Mouse (Mus musculus) MEL (cell line): ENCODE measurements at regions not wholly inside any gene's neighbourhood (a gene's known extent, or its start where the extent isn't known, plus 50 kb on each side); places are given as distances from the start of the nearest gene placed in this dataset.

Experiments
- BHLHE40 ChIP-seq: IDR thresholded peaks from 2 replicates; pipeline ENCODE4 v1.6.1; 2012; ENCODE audit warnings: low read depth, mild to moderate bottlenecking, inconsistent platforms, low read length, improper control_type of control experiment, borderline replicate concordance
- JUND ChIP-seq: IDR thresholded peaks from 2 replicates; pipeline ENCODE4 v1.6.1; 2011; ENCODE audit warnings: low read depth, mild to moderate bottlenecking, improper control_type of control experiment, low read length
- MAFK ChIP-seq: IDR thresholded peaks from 2 replicates; pipeline ENCODE4 v1.6.1; 2011; ENCODE audit warnings: low read depth, mild to moderate bottlenecking, low read length, improper control_type of control experiment, borderline replicate concordance
- MYC ChIP-seq: IDR thresholded peaks from 2 replicates; pipeline ENCODE4 v1.6.1; 2011; ENCODE audit warnings: low read depth, mild to moderate bottlenecking, low read length, improper control_type of control experiment, moderate library complexity
- NELFE ChIP-seq: IDR thresholded peaks from 2 replicates; pipeline ENCODE4 v1.6.1; 2011; ENCODE audit warnings: low read depth, low read length, improper control_type of control experiment
- POLR2A ChIP-seq, 2 experiments: IDR thresholded peaks; 2 replicates each; pipeline ENCODE4 v1.6.1; 2011 to 2012; ENCODE audit warnings: low read length in 2 of 2, mild to moderate bottlenecking in 2 of 2, control low read depth in 1 of 2, improper control_type of control experiment in 1 of 2, low read depth in 1 of 2, moderate library complexity in 1 of 2; ENCODE audit not compliant: control insufficient read depth in 1 of 2, insufficient read depth in 1 of 2, poor library complexity in 1 of 2
- RCOR1 ChIP-seq: IDR thresholded peaks from 2 replicates; pipeline ENCODE4 v1.6.1; 2012; ENCODE audit warnings: low read depth, mild to moderate bottlenecking, inconsistent platforms, low read length, improper control_type of control experiment
- TBP ChIP-seq: IDR thresholded peaks from 2 replicates; pipeline ENCODE4 v1.8.0; 2011; ENCODE audit warnings: low read depth, low read length, improper control_type of control experiment
- ZNF384 ChIP-seq: IDR thresholded peaks from 2 replicates; pipeline ENCODE4 v1.6.1; 2012; ENCODE audit warnings: low read depth, mild to moderate bottlenecking, inconsistent platforms, low read length, improper control_type of control experiment

DNA sequence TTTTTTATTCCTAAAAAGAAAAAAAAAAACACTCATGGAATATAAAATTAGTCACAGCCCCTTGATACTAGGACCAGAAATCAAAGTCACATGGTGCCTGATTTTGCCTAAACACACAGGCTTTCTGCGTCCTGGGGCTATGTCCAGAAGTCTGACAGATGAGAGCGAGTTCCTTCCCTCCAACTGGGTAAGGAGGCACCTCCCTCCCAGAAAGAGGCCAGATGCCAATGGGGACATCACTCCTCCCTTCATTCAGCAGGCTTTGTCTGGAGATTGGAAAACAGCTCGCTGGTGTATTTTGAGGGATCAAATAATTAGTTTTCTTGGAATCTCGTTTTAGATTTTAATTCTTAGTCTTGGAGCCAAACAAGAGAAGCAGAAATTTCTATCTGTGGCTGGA lies 130.9 kb downstream of the H2al1j start:
- TF ChIP-seq MAFK (no peak), JUND (no peak), BHLHE40 (no peak), POLR2A (IDR thresholded peaks at IDR 0.05; ENCODE audit: control insufficient read depth in 1 of 2, insufficient read depth in 1 of 2, low read depth in 1 of 2, low read length in 2 of 2, poor library complexity in 1 of 2) (no peak), TBP (no peak), RCOR1 (no peak), ZNF384 (no peak), NELFE (no peak), MYC (no peak)
